Mouse (Mus musculus): ENCODE measurements around the gene Mtif3.

GRCm38 (mm10) chr5:146926673-146927072 is 36.9 kb downstream of the Mtif3 start:
- TF ChIP-seq POLR2A (IDR thresholded peaks at IDR 0.05; ENCODE audit: insufficient read length, low read depth) (no peak), TCF12 (IDR thresholded peaks at IDR 0.05; ENCODE audit: insufficient read depth, poor library complexity, severe bottlenecking) (no peak), E2F4 (IDR thresholded peaks at IDR 0.05; ENCODE audit: insufficient read depth) (no peak), POLR2AphosphoS2 (IDR thresholded peaks at IDR 0.05; ENCODE audit: insufficient read length, low read depth) (no peak), MAX (IDR thresholded peaks at IDR 0.05; ENCODE audit: low read depth) (no peak), USF1 (IDR thresholded peaks at IDR 0.05; ENCODE audit: low read depth) (no peak), CEBPB (IDR thresholded peaks at IDR 0.05; ENCODE audit: insufficient read depth, poor library complexity, severe bottlenecking) (no peak), MYOG (IDR thresholded peaks at IDR 0.05; ENCODE audit: control insufficient read depth in 1 of 3, insufficient read depth in 1 of 3, insufficient read length in 2 of 3, low read depth in 2 of 3) (no peak), TCF3 (IDR thresholded peaks at IDR 0.05; ENCODE audit: insufficient read length, low read depth) (no peak), SRF (IDR thresholded peaks at IDR 0.05; ENCODE audit: control insufficient read depth, insufficient read length, low read depth) (no peak)

All from myocyte (in vitro differentiated cells).